Mouse (Mus musculus) CD4-positive, CD25-positive, alpha-beta regulatory T cell, adult 4 months (primary cell): Measurements from ENCODE around the gene Ccdc38. TPM values are rescaled to one million over a fixed set of nuclear protein-coding genes. Genes with fewer than 3 reads are reported as not detected.

Experiments
- ATAC-seq: one replicate; pipeline ENCODE4 v1.8.0; 2017
- polyA plus RNA-seq, 2 experiments: library from polyadenylated mRNA; unstranded; fragments of 100-300 nt; shearing (Covaris generic); gene quantifications; one replicate each; pipeline ENCODE4 v1.2.1; 2017

Gene Ccdc38
- polyA plus RNA-seq, 2 experiments from 2014 or later: 2.0 to 2.6 TPM

- ATAC-seq: no peak
Observed at GRCm38 (mm10) chr10:93610896-93611295, 70.5 kb downstream of the Ccdc38 start.

GRCm38 (mm10) chr10:93611419-93612007 is 71.1 kb downstream of the Ccdc38 start:
- ATAC-seq: peak; percentile 80

GRCm38 (mm10) chr10:93614850-93615249 is 74.4 kb downstream of the Ccdc38 start:
- peak; percentile 73 for ATAC-seq

- no peak for ATAC-seq
Observed at GRCm38 (mm10) chr10:93620438-93621179, 80.2 kb downstream of the Ccdc38 start.

- no peak for ATAC-seq
Observed at GRCm38 (mm10) chr10:93623725-93624124, 83.3 kb downstream of the Ccdc38 start.

- ATAC-seq: no peak
Observed at GRCm38 (mm10) chr10:93624151-93624550, 83.7 kb downstream of the Ccdc38 start.

- ATAC-seq: no peak
Observed at GRCm38 (mm10) chr10:93630310-93630709, 89.9 kb downstream of the Ccdc38 start.

GRCm38 (mm10) chr10:93632086-93632485 is 91.7 kb downstream of the Ccdc38 start:
- no peak for ATAC-seq

- no peak for ATAC-seq
Observed at GRCm38 (mm10) chr10:93633563-93633962, 93.1 kb downstream of the Ccdc38 start.

Other genes starting within 250 kb of the Ccdc38 start
- 10 to 100 TPM; 26.0 to 26.3 TPM for gene Elk3, start 229.5 kb upstream of the Ccdc38 start, polyA plus RNA-seq
- gene Lta4h, start 87.2 kb upstream of the Ccdc38 start, polyA plus RNA-seq: 100 to 1,000 TPM; 241 to 284 TPM
- gene Hal, start 51.9 kb upstream of the Ccdc38 start, polyA plus RNA-seq: 1 to 10 TPM in 1 of 2 experiments, not detected in 1; 1.0 TPM
- gene Amdhd1, start 599 bp upstream of the Ccdc38 start, polyA plus RNA-seq: under 1 TPM; 0.43 to 0.82 TPM
- gene Snrpf, start 49.1 kb downstream of the Ccdc38 start, polyA plus RNA-seq: 10 to 100 TPM; 55.4 to 63.9 TPM
- gene Ntn4, start 100.0 kb downstream of the Ccdc38 start, polyA plus RNA-seq: under 1 TPM; 0.12 to 0.27 TPM